Mouse (Mus musculus) lung, postnatal 0 days (tissue): Measurements from ENCODE around the gene Trmt10a.

Source experiments
- CTCF ChIP-seq: IDR thresholded peaks from 2 replicates; pipeline ENCODE4 v1.5.1; 2016; ENCODE audit warnings: antibody characterized with exemption, mild to moderate bottlenecking
- EP300 ChIP-seq: IDR thresholded peaks from 2 replicates; pipeline ENCODE4 v1.6.1; 2016; ENCODE audit warnings: antibody characterized with exemption, mild to moderate bottlenecking, control low read depth

DNA sequence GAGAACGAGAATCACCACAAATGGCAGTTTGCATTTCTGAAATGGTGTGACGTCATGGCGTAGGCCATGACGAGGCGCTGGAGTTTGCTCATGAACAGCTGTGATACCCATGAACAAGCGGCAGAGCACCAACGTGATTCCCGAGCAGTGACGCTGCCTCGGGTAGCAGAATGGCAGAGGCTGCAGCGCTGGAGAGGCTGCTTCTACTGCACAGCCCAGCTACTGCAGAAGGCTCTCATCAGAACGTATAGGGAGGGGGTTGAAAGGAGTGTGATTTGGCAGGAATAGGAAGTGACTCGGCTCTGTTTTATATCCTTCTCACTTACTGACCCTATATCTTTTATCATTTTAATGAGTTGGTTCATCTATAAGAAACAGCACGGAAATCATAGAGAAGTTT lies 24.4 kb upstream of the Trmt10a start:
- TF ChIP-seq CTCF (no peak), EP300 (no peak)
